Mouse (Mus musculus): ENCODE results near the gene Zfp825.
"Not testable (repeated sequence)": the region's sequence is repeated elsewhere in the genome, so short reads cannot be mapped to it uniquely, and the experiment has no call there.

The Zfp825 gene

GRCm38 (mm10) chr13:74493911-74494679 is at the start of gene Zfp825:
Gene Zfp825 (minus strand): TSS chr13:74493992.
- peak; percentile 79 for DNase-seq (ENCODE audit: low spot score)

GRCm38 (mm10) chr13:74535418-74535817 is 41.6 kb upstream of the Zfp825 start:
- DNase-seq (ENCODE audit: low spot score) = not testable (repeated sequence)

- peak; percentile 53 for DNase-seq (ENCODE audit: low spot score)
These were observed 41.1 kb upstream of the Zfp825 start for GRCm38 (mm10) chr13:74534864-74535263.

- no peak for DNase-seq (ENCODE audit: low spot score)
These were observed 40.3 kb upstream of the Zfp825 start for GRCm38 (mm10) chr13:74534096-74534495.

GRCm38 (mm10) chr13:74531251-74531650 is 37.5 kb upstream of the Zfp825 start:
- not testable (repeated sequence) for DNase-seq (ENCODE audit: low spot score)

GRCm38 (mm10) chr13:74529372-74529715 is 35.6 kb upstream of the Zfp825 start:
- DNase-seq (ENCODE audit: low spot score) = not testable (repeated sequence)

GRCm38 (mm10) chr13:74528519-74529371 is 35.0 kb upstream of the Zfp825 start:
- not testable (repeated sequence) for DNase-seq (ENCODE audit: low spot score)

- DNase-seq (ENCODE audit: low spot score) = peak; percentile 77
These were observed 28.9 kb upstream of the Zfp825 start for GRCm38 (mm10) chr13:74522481-74523237.

- not testable (repeated sequence) for DNase-seq (ENCODE audit: low spot score)
These were observed 28.3 kb upstream of the Zfp825 start for GRCm38 (mm10) chr13:74522141-74522480.

- not testable (repeated sequence) for DNase-seq (ENCODE audit: low spot score)
These were observed 14.2 kb upstream of the Zfp825 start for GRCm38 (mm10) chr13:74507981-74508380.

- not testable (repeated sequence) for DNase-seq (ENCODE audit: low spot score)
These were observed 9.1 kb upstream of the Zfp825 start for GRCm38 (mm10) chr13:74502851-74503250.

GRCm38 (mm10) chr13:74499696-74500095 is 5.9 kb upstream of the Zfp825 start:
- not testable (repeated sequence) for DNase-seq (ENCODE audit: low spot score)

- DNase-seq (ENCODE audit: low spot score) = not testable (repeated sequence)
These were observed 9.5 kb downstream of the Zfp825 start for GRCm38 (mm10) chr13:74484326-74484725.

- DNase-seq (ENCODE audit: low spot score) = not testable (repeated sequence)
These were observed 22.3 kb downstream of the Zfp825 start for GRCm38 (mm10) chr13:74471468-74471867.

GRCm38 (mm10) chr13:74462699-74463385 is 30.9 kb downstream of the Zfp825 start:
- peak; percentile 84 for DNase-seq (ENCODE audit: low spot score)

- not testable (repeated sequence) for DNase-seq (ENCODE audit: low spot score)
These were observed 31.5 kb downstream of the Zfp825 start for GRCm38 (mm10) chr13:74462318-74462698.

GRCm38 (mm10) chr13:74439895-74440294 is 53.9 kb downstream of the Zfp825 start:
- no peak for DNase-seq (ENCODE audit: low spot score)
